Mouse (Mus musculus): ENCODE data around the gene Pard3. TPM values are rescaled to one million over a fixed set of nuclear protein-coding genes. Genes with fewer than 3 reads are reported as not detected.
A peak's percentile ranks its signal among the peaks of the same experiment; 100 is the strongest.
"Not testable (repeated sequence)": the region's sequence is repeated elsewhere in the genome, so short reads cannot be mapped to it uniquely, and the experiment has no call there.

Gene Pard3
- total RNA-seq, 4 experiments from 2014 or later: 30.2 to 32.1 (median 30.9) TPM

DNA sequence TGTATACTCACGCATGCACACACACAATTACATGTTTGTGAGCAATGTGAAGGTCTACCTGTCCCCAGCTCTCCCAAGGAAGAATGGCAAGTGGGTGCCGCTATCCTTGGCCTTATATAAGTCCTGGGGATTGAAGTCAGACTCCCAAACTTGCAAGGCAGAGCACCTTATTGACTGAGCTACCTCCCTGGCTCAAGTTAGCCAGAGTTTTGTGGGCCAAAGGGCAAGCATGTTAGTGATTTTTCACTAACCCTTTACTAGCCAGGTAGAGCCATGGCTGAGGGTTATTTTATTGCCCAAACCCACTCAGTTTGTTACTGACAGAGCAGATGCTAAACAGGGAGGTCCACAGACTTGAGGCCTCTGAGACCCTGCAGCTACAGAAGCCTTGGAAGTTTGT lies 73.1 kb downstream of the Pard3 start:
- DNase-seq (ENCODE audit: low spot score): no peak

DNA sequence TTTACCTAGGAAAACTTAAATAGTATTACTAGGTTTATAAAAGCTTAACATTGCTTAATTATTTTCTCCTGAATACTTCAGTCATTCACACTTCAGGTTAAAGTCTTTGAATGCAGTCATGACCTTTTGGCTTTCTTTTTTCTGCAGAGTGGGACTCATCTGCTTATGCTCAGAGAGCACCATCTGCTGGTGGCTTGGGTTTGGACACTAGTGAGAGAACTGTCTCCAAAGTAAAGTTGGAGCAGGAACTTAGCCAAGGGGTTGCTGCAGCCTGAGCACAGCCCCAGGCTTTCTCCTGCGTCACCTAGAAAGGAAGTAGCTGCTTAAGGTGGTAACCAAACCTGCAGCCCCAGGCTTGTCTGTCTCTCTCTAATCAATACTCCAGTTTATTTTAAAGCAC lies 75.5 kb downstream of the Pard3 start:
- DNase-seq (ENCODE audit: low spot score): peak; percentile 79

DNA sequence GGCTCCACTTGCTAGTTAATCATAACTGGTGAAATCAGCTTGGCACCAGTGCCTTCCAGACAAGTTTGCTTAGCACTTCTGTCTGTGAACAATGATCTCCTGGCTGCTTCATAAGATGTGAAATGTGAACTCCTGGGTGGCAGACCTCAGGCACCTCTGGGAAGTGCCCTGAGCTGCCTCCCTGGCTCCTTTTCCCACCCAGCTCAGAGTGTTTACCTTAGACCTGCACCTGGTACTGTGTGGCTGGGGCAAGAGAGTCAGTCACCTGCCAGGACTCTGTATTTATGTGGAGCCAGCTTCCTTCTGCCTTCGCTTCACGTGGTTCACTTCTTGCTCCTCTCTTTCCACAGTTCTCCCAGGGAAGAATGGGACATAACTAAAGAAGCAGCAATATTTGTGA lies 77.3 kb downstream of the Pard3 start:
- DNase-seq (ENCODE audit: low spot score): no peak

DNA sequence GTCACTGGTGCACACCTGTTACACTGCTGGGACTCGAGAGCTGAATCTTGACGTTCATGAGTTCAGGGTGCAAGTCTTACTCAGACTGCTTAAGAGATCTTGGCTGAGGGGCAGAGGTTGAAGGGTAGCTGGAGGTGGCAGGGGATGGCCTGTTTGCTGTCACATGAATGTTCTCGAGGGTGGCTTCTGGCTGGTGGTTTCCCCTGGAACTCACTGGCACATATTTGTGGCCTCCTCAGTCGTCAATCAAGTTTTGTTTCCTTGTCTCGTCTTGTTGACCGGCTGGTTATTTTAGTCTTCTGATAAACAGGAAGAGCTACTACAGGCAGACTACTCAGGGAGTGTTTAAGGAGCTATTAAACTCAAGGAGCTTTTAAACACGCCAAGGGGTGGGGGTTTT lies 79.9 kb downstream of the Pard3 start:
- DNase-seq (ENCODE audit: low spot score): no peak

DNA sequence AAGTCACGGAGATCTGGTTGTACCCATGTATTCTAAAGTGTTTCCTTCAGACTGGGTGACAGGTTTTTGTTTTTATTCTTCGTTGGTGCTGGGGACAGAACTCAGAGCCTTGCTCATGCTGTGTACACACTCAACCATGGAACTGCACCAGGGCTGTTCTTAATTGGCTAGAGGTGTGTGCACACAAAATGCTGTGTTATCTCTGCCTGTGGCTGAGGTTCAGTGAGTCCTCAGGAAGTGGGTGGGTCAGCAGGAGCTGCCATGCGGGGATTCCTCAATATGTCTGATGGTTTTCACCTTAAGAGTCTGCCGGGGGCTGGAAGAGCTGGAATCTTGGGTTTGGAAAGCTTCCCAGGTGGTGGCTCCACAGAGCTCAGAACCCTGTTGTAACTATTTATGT lies 80.9 kb downstream of the Pard3 start:
- no peak for DNase-seq (ENCODE audit: low spot score)

DNA sequence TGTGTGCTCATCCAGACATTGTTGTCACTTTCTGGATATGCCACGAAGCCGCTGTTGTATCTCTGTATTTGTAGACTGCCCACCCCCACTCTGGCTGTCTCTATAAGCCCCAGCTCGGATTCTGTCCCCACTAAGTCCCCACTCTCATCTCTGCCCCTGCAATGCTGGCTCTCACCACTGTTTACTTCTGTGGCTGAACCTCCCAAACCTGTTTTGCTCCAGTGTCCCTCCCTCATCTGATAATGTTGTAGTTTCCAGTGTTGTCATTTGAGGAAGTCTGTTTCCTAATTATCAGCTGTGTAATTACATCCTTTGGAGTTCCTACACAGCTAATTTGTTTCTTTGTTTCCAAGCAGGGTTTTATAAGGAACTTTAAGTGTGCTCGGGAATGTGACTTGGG lies 81.4 kb downstream of the Pard3 start:
- no peak for DNase-seq (ENCODE audit: low spot score)

DNA sequence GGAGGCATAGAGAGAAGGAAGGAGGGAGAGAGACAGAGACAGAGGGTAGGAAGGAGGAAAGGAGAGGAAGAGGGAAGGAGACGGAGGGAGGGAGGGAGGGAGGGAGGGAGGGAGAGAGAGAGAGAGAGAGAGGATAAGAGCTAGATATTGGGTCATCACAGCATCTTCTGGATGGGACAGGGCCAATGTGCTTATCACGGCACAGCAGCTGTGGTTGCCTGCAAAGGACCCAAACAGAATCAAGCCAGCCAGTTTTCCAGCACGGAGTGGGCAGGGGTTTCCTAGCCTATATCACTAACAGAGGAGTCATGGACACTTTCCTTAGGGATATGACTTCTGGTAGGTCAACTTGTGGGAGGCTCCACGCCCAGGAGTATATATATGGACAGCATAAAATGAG lies 82.4 kb downstream of the Pard3 start:
- DNase-seq (ENCODE audit: low spot score): no peak

DNA sequence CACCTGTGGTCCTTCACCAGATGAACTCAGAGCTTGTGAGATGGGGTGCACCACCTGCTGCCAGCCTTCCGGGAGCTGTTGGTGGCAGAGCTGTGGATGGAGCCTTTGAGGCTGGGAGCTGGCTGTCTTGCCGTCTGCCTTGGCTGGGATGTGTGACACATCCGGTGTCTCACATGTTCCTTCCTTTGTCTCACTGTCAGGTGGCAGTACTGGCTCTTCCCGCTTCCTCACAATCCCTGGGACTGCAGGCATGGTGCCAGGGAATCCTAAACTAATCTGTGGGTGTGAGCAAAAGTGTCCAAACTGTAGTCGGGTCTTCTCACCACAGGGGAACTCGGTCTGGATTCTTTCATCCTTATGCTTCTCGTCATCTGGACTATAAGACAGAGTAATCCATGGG lies 85.1 kb downstream of the Pard3 start:
- DNase-seq (ENCODE audit: low spot score): no peak

DNA sequence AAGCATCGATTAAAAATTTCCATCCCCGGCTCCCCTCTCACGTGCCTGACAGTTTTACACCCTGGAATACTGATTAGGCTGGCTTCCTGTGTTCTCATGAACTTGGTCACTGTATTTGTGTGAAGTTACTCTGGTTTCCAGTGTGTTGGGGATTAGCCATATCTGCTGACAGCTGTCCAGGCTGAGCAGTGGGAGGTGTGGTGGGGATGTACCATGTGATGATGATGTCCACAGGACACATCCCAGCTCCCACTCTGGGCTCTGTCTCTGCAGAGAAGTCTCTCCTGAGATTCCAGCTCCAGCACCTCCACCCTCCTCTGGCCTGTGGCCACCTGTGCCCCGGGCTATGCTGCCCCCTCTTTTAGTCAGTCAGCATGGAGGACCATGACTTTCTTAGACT lies 87.0 kb downstream of the Pard3 start:
- no peak for DNase-seq (ENCODE audit: low spot score)

DNA sequence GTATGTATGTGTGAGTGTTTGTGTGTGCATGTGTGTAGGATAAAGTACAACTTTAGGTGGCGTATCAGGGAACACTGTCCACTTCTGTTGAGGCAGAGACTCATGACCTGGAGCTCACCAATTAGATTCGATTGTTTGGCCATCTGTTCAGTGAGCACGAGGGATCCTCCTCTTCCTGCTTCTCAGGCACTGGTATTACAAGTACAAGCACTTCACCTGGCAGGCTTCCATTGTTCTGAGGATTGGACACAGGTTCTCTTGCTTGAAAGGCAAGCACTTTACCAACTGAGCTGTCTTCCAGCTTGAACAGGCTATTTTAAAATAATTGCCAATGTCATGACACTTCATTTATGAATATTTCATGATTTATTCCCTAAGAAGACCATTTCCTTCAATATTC lies 88.0 kb downstream of the Pard3 start:
- peak; percentile 44 for DNase-seq (ENCODE audit: low spot score)

DNA sequence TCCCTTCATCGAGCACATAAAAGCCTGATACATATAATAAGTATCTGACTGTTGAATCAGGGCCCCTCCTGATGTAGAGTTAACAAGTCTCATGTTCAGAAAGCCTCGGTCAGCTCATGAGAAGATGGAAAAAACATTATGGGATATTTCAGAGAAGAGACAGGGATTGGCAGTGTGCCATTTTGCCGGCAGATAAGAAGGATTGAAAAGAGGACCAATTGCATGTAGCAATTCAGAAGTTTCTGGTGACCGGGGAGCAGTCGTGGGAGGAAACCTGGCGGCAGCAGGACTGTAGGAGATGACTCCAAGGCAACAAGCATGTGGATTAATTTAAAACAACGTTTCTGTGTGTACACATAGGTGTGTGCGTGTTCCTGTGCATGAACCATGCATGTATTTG lies 93.4 kb downstream of the Pard3 start:
- no peak for DNase-seq (ENCODE audit: low spot score)

DNA sequence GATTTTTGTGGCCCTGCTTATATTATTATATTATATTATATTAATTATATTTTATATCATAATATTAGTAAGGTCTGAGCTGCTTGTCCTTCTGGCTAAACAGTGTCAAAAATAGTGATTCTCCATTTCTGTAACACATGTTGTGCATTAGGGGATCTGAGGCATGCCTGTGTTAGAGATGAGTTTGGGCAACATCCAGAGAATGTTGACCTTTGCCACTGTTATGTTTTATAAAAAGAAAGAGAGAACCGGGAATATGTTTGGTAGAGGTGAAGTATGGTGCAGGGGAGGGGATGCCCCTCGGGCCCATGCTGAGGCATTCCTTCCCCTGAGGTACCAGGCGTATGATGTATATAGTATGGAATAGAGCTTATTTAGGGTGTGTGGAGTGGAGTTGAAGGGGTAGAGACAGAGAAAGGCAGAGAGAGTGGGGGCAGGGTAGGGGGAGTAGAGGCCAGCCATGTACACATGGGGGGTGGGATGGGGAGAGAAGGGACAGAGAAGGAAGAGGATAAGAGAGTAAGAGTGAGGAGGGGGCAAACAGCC lies 95.8 kb downstream of the Pard3 start:
- DNase-seq (ENCODE audit: low spot score): no peak

DNA sequence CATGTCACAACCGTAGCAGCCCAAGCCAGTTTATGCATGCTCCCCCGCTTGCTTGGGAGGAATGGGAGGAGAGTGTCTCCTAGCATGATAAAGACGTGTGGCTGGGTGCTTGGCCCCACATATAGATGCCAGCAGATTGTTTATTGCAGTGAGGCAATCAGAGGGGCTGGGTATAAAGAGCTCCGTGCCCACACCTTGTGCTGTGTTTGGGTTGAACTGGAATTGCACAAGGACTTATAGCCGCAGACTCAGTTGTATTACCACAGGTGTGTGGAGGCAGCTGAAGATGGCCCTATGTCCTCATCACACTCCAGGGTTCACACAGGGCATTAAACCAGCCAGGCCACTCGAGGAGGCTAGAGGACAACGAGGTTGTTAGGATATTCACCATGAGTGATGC lies 98.2 kb downstream of the Pard3 start:
- no peak for DNase-seq (ENCODE audit: low spot score)

DNA sequence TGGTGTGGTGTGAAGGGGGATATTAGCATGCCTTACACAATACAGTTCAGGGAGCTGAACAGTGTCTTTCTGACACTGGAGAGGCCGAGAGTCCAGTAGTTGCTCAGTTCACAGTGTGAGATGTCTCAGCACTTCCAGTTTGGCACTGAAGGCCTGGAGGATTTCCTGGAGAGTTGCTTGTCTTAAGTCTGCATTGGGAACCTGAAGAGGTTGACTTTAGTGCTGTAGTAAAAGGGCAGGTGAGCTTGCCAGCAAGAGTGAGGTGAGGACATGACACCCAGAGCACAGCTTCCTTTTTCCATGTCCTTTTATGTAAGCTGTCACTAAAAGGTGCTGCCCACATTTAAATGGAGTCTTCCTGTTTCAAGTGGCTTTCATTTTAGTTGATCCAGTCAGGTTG lies 99.1 kb downstream of the Pard3 start:
- DNase-seq (ENCODE audit: low spot score): no peak

DNA sequence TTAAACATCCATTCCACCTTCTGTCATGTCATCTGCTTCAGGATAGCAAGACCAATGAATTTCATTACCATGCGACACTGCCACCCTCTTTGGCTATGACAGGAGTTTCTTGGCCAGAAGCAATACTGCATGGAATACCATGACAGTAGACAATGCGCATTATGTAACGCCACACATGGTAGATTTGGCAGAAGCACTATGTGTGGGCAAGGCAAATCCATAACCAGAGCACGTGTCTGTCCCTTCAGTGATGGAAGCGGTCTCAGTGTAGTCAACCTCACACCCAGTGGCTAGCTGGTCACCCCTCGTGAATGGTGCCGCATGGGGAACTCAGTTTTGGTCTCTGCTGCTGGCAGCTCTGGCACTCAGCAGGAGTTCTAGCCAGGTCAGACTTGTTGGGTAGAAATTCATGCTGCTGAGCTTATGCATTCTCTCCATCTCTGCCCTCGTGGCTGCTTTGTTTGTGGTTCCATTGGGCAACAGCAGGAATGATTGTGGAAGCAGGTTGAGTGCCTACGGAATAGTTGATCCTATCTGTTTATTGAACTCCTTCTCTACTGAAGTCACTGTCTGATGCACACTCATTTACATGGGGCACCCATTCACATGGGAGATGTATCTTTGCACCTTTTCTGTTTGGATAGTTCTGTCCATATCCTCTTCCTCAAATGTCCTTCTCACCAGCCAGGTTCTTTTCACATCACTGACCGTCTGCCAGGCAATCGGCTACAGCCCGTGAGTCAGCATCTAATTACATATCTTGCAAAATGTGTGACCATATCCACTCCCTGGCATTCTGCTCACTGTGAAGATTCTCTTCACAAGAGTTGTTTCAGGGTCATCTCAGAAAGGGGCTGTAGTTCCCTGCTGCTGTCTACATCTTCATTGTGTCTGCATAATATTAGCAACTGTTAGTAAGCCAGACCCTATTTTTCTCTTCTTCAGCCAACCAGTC lies 100.9 kb downstream of the Pard3 start:
- DNase-seq (ENCODE audit: low spot score): no peak

DNA sequence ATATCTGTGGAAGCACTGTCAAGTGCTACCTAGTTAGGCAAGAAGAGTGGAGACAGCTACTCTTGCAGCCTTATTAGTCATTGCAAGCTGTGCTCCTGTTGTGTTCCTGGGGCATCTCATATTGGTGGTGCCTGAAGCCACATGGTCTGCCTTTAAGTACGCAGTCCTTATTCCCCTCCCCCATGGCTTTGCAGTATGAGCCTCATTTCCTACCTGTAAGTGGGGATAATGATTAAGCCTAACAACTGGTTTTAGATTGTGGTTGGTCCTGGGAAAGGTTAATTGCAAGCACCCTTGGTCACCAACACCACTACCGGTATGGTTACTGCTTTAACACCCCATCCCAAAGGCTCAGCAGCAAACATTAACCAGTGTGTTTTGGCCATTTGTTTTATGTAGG lies 104.8 kb downstream of the Pard3 start:
- no peak for DNase-seq (ENCODE audit: low spot score)

DNA sequence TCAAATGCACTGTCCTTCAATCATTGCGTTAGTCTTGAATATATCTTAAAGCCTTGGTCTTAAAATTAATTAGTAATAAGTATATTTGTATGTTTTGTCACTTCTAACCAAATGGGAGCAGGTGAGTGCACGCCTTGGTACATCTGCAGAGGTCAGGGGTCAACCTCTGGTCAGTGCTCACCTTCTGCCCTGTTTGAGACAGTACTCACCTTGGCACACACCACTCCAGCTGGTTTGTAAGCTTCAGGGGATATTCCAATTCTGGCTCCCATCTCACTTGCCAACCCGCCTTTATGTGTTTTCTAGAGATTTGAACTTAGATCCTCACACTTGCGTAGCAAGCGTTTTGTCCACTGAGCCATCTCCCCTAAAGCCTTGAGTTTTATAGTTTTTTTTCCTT lies 105.7 kb downstream of the Pard3 start:
- no peak for DNase-seq (ENCODE audit: low spot score)

DNA sequence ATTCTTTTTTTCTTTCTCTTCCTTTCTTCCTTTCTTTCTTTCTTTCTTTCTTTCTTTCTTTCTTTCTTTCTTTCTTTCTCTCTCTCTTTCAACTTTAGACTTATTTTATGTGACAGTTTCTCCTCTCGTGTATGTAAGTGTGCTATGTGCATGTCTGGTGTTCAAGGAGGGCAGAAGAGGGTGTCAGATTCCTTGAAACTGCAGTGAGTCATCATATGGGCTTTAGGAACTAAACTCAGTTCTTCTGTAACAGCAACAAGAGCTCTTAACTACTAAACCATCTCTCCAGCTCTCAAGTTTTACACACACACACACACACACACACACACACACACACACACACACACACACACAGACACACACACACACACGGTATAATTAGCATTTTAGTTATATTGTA lies 106.7 kb downstream of the Pard3 start:
- DNase-seq (ENCODE audit: low spot score): not testable (repeated sequence)

DNA sequence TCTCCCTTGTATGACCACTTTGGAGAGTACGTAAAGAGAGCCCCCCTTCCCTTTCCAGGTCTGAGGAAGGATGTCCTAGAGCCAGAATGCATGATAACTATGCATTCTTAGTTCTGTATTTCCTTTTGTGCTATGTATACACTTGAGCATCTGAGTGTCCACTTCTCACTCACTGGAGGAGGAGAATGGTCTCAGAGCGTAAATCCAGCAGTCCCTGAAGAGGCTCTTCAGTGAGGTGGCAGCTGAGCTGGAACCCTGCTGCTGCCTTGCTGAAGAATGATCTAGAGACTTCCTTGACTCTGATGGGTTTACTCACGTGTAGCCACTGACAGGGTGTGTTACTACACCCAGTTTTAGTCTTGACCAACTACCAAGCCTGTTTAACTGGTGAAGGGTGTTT lies 107.2 kb downstream of the Pard3 start:
- DNase-seq (ENCODE audit: low spot score): no peak

DNA sequence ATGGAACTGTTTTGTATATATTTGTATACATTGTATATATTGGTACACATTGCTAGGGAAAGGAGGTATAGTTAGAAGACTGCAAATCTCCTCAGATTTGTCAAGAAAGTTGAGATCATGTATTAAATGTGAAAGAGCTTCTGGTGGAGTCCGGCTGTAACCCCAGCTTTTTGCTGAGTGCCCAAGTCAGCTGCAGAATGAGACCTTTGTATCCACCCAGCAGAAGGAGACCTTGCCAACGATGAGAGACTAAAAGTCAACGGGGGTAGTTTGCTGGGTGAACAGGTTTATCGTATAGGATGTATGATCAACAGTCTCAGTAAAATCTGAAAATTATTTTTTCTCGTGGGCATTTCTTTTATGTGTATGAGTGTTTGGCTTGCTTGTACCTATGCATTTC lies 109.8 kb downstream of the Pard3 start:
- DNase-seq (ENCODE audit: low spot score): no peak

DNA sequence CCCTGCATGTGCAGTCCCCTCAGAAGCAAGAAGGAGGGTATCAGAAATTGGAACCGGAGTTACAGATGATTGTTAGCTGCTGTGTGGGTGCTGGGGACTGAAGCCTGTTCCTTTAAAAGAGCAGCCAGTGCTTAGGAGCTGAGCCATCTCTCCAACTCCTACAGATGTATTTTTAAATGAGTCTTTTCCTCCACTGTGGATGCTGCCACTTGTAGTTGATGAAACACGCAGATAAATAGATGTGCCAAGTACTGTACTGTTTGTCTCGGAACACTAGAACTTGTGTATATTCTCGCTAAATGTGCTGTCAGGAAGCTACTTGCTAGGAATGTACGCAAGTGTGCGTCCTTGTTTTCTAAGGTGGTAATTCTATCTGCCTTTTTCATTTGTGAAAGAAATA lies 110.7 kb downstream of the Pard3 start:
- no peak for DNase-seq (ENCODE audit: low spot score)

DNA sequence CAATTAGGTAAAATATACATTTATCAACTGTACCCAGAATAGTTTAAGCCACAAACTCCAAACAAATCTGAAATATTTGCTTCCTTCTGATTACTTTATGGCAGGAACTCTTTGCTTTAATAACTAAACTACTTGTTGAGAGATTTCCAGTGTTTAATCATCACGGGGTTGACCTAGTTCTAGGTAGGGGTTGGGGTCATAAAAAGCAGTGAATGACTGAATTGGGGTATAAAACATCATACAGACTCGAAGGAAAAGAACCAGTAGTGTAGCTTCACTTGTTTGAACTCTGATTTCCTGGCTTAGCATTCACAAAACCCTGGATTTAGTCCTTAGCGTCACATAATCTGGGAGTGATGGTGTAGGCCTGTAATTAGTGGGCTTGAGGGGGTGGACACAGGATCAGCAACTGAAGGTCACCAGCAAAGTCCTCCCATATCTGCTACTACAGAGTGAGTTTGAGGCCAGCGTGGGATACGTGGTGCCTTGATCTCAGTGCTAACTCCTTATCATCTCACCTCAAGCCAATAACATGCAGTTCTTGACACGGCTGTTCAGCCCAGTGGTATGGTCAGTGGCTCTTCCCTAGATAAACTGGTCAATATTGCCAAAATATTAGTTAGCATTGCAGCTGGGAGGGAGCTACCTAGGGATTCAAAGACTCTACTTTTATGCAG lies 111.6 kb downstream of the Pard3 start:
- DNase-seq (ENCODE audit: low spot score): no peak

DNA sequence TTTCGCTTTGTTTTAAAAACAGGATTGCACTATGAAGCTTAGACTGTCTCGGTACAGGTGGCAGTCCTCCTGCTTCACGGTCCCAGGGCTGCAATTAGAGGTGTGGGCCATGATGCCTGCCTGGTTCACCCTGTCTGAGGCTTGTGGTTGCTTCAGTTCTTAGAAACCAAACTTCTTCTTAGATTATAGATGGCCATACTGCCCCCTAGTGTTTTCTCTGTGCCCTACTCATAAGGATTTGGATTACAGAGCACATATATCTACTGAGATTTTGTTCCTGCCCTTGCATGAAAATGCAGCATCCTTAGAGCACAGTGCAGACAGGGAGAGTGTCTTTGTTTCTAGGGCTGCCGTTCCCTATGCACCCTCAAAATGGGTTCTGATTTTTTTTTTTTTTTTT lies 114.9 kb downstream of the Pard3 start:
- DNase-seq (ENCODE audit: low spot score): peak; percentile 48
